Mouse (Mus musculus): ENCODE measurements around the gene Ythdc1. TPM values are rescaled to one million over a fixed set of nuclear protein-coding genes. Genes with fewer than 3 reads are reported as not detected.

Ythdc1 gene
- total and polyA plus RNA-seq, 3 experiments: 4.5 to 88.2 (median 41.2) TPM

Other genes starting within 250 kb of the Ythdc1 start
- not detected for gene Tmprss11f, start 171.8 kb upstream of the Ythdc1 start, total RNA-seq (2021)
- not detected in 2 replicates for gene Tmprss11f, start 171.8 kb upstream of the Ythdc1 start, polyA plus RNA-seq (2012; rRNA removed)
- not detected for gene Tmprss11b, start 127.9 kb upstream of the Ythdc1 start, total RNA-seq (2021)
- not detected in 2 replicates for gene Tmprss11b, start 127.9 kb upstream of the Ythdc1 start, polyA plus RNA-seq (2012; rRNA removed)
- not detected for gene Tmprss11e, start 58.4 kb upstream of the Ythdc1 start, total RNA-seq (2021)
- gene Tmprss11e, start 58.4 kb upstream of the Ythdc1 start, polyA plus RNA-seq (2012; rRNA removed): not detected in 2 replicates
- gene Ugt2b34, start 102.7 kb downstream of the Ythdc1 start, total RNA-seq (2021): under 1 TPM in 1 of 2 experiments, not detected in 1; 0.63 TPM
- not detected in 2 replicates for gene Ugt2b34, start 102.7 kb downstream of the Ythdc1 start, polyA plus RNA-seq (2012; rRNA removed)
- 1 to 10 TPM in 1 of 2 experiments, not detected in 1; 1.2 TPM for gene Ugt2b1, start 122.3 kb downstream of the Ythdc1 start, total RNA-seq (2021)
- not detected in 2 replicates for gene Ugt2b1, start 122.3 kb downstream of the Ythdc1 start, polyA plus RNA-seq (2012; rRNA removed)
- gene Ugt2b35, start 196.6 kb downstream of the Ythdc1 start, total RNA-seq (2021): under 1 TPM in 1 of 2 experiments, not detected in 1; 0.20 TPM
- gene Ugt2b35, start 196.6 kb downstream of the Ythdc1 start, polyA plus RNA-seq (2012; rRNA removed): not detected in 2 replicates